ENCODE assay signal across 8 mouse cellular contexts in the genomic region with DNA sequence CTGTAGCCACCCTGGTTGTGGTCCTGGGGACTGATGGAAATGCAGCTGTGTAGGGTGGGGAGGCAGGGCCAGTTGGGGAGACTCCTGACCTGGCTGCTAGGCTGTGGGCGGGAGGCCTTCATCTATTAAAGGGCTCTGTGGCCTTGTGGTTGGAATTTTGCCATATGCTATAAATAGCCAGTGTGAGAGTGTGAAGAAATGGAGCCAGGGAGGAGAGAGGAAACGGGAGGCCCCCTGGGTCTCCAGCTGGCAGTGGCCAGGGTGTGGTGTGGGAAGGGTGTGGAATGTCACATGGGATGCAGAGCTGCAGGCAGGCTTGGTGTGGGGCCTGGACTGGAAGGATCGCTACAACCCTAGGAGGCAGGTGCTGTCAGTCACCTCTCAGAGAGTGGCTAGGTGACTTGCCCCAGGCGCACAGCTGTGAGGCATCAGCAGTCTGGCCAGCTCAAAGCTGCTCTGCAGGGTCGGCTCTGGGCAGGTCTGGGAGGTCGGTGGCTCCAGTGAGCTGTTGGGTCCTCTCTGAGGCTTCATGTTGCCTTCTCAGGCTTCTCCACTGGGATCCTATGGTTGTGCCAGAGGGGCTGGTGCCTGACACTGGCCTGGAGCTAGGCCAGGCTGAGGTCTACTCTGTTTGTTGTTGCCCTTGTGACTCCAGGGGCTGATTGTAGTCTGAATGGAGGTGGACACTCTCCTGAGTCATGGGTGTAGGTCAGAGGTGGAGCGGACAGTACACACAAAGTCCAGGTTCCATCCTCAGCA. TPM values are rescaled to one million over a fixed set of nuclear protein-coding genes. Genes with fewer than 3 reads are reported as not detected.
DNase-seq lines count a peak whose midpoint lies in the region; ATAC-seq and TF ChIP-seq lines count a peak whose summit lies in the region.

No protein-coding gene starts in this region.

- H3K4me3 ChIP-seq in midbrain, embryonic 10.5 days: no peak overlapping the region
- no peak overlapping the region for H3K4me3 ChIP-seq in midbrain, embryonic 15.5 days
- H3K4me3 ChIP-seq in forebrain, embryonic 15.5 days: no peak overlapping the region
- H3K4me3 ChIP-seq in hindbrain, embryonic 11.5 days (ENCODE audit: low read depth, low read length): no peak overlapping the region
- no peak overlapping the region for H3K4me3 ChIP-seq in limb, embryonic 14.5 days (replicated peaks; ENCODE audit: low read length)

- no peaks in the 10 kb centered on the region for H3K9me3 ChIP-seq in midbrain, embryonic 10.5 days (replicated peaks)
- no peaks in the 10 kb centered on the region for H3K9me3 ChIP-seq in midbrain, embryonic 15.5 days
- no peaks in the 10 kb centered on the region for H3K9me3 ChIP-seq in forebrain, embryonic 15.5 days
- no peaks in the 10 kb centered on the region for H3K9me3 ChIP-seq in hindbrain, embryonic 11.5 days (ENCODE audit: control insufficient read depth, low read length)
- H3K9me3 ChIP-seq in limb, embryonic 14.5 days (ENCODE audit: control insufficient read depth, low read length): no peaks in the 10 kb centered on the region

- no peak overlapping the region for H3K4me2 ChIP-seq in midbrain, embryonic 15.5 days
- H3K4me2 ChIP-seq in forebrain, embryonic 15.5 days (replicated peaks): no peak overlapping the region
- no peak overlapping the region for H3K4me2 ChIP-seq in hindbrain, embryonic 11.5 days (replicated peaks; ENCODE audit: low read depth, low read length)
- 0 out of 2 replicates have a peak overlapping the region, but pooled peaks have one; percentile 15 for H3K4me2 ChIP-seq in limb, embryonic 14.5 days (replicated peaks; ENCODE audit: low read depth, low read length, severe bottlenecking)

- no peak for TF ChIP-seq POLR2A in limb, embryonic 14.5 days (IDR thresholded peaks at IDR 0.05; ENCODE audit: borderline replicate concordance, extremely low read depth, insufficient read depth, insufficient read length)

- H3K27me3 ChIP-seq in midbrain, embryonic 10.5 days (ENCODE audit: low read depth, poor library complexity, severe bottlenecking): no peaks in the 10 kb centered on the region
- H3K27me3 ChIP-seq in midbrain, embryonic 15.5 days (replicated peaks): no peaks in the 10 kb centered on the region
- H3K27me3 ChIP-seq in forebrain, embryonic 15.5 days: no peaks in the 10 kb centered on the region
- H3K27me3 ChIP-seq in hindbrain, embryonic 11.5 days (ENCODE audit: control insufficient read depth, insufficient read depth, low read length): no peaks in the 10 kb centered on the region
- H3K27me3 ChIP-seq in limb, embryonic 14.5 days (ENCODE audit: control insufficient read depth, insufficient read depth, low read length): no peaks in the 10 kb centered on the region

- H3K27ac ChIP-seq in midbrain, embryonic 10.5 days (replicated peaks): 0 out of 2 replicates have a peak overlapping the region, but pooled peaks have one; percentile 28
- H3K27ac ChIP-seq in midbrain, embryonic 15.5 days: no peak overlapping the region
- H3K27ac ChIP-seq in forebrain, embryonic 15.5 days (replicated peaks): 0 out of 2 replicates have a peak overlapping the region, but pooled peaks have one; percentile 3
- H3K27ac ChIP-seq in hindbrain, embryonic 11.5 days (ENCODE audit: low read depth, low read length): no peak overlapping the region; the same call in 1 of the 2 replicates
- H3K27ac ChIP-seq in limb, embryonic 14.5 days (replicated peaks; ENCODE audit: low read depth, low read length): 0 out of 2 replicates have a peak overlapping the region, but pooled peaks have one; percentile 38

- peaks cover 62% of the 10 kb centered on the region for H3K36me3 ChIP-seq in midbrain, embryonic 10.5 days
- H3K36me3 ChIP-seq in midbrain, embryonic 15.5 days (replicated peaks): 0 out of 2 replicates have a peak, but pooled peaks cover 11% of the 10 kb centered on the region
- peaks cover 16% of the 10 kb centered on the region for H3K36me3 ChIP-seq in forebrain, embryonic 15.5 days
- 0 out of 2 replicates have a peak, but pooled peaks cover 3% of the 10 kb centered on the region for H3K36me3 ChIP-seq in hindbrain, embryonic 11.5 days (ENCODE audit: control insufficient read depth, insufficient read depth, low read length)
- peaks cover 25% of the 10 kb centered on the region for H3K36me3 ChIP-seq in limb, embryonic 14.5 days (ENCODE audit: control insufficient read depth, insufficient read depth, low read length)

- no peak for ATAC-seq in midbrain, embryonic 15.5 days (replicated peaks)
- peak; percentile 36; the same call in 1 of the 2 replicates for ATAC-seq in forebrain, embryonic 15.5 days (replicated peaks)
- peak; percentile 41; the same call in 1 of the 2 replicates for ATAC-seq in hindbrain, embryonic 11.5 days (ENCODE audit: low FRiP score)
- peak; percentile 87 for ATAC-seq in limb, embryonic 14.5 days (ENCODE audit: low FRiP score, low read depth)
- ATAC-seq in monocyte, adult 5-6 weeks (replicated peaks; ENCODE audit: insufficient number of reproducible peaks, low FRiP score, low TSS enrichment, poor library complexity, severe bottlenecking): peak; percentile 15; the same call in 1 of the 2 replicates

- 78% methylated on average over 7 of the region's 7 CpGs for WGBS in midbrain, embryonic 10.5 days
- 64% methylated on average over 7 of the region's 7 CpGs for WGBS in midbrain, embryonic 15.5 days
- 58% methylated on average over 7 of the region's 7 CpGs for WGBS in forebrain, embryonic 15.5 days
- WGBS in hindbrain, embryonic 11.5 days: 70% methylated on average over 7 of the region's 7 CpGs
- 27% methylated on average over 5 of the region's 7 CpGs for WGBS in limb, embryonic 14.5 days

- peaks cover 15% of the 10 kb centered on the region for H3K4me1 ChIP-seq in midbrain, embryonic 10.5 days
- H3K4me1 ChIP-seq in midbrain, embryonic 15.5 days: peaks cover 37% of the 10 kb centered on the region
- H3K4me1 ChIP-seq in forebrain, embryonic 15.5 days: peaks cover 37% of the 10 kb centered on the region
- H3K4me1 ChIP-seq in hindbrain, embryonic 11.5 days (replicated peaks; ENCODE audit: control insufficient read depth, insufficient read depth, low read length): 0 out of 2 replicates have a peak, but pooled peaks cover 4% of the 10 kb centered on the region
- H3K4me1 ChIP-seq in limb, embryonic 14.5 days (ENCODE audit: control insufficient read depth, insufficient read depth, low read length): peaks cover 37% of the 10 kb centered on the region

- no peak overlapping the region for H3K9ac ChIP-seq in midbrain, embryonic 15.5 days
- H3K9ac ChIP-seq in forebrain, embryonic 15.5 days (replicated peaks): no peak overlapping the region
- H3K9ac ChIP-seq in hindbrain, embryonic 11.5 days (ENCODE audit: low read depth, low read length): peak overlapping the region; percentile 15; the same call in 1 of the 2 replicates
- H3K9ac ChIP-seq in limb, embryonic 14.5 days (ENCODE audit: low read depth, low read length, severe bottlenecking): 0 out of 2 replicates have a peak overlapping the region, but pooled peaks have one; percentile 12

- DNase-seq in midbrain, embryonic 10.5 days (ENCODE audit: low spot score): no peak
- no peak for DNase-seq in hindbrain, embryonic 11.5 days (ENCODE audit: low spot score)
- DNase-seq in limb, embryonic 14.5 days (ENCODE audit: low spot score): peak; percentile 78
- no peak for DNase-seq in right cerebral cortex, postnatal 25 days
- no peak for DNase-seq in urinary bladder, adult 18-20 months (ENCODE audit: low spot score in 2 of 2)

RNA-seq across cellular contexts. Expression of a gene that starts 19.3 kb away (rescaled TPM):
- 36.5 and 37.5 TPM in 2 replicates for polyA plus RNA-seq in midbrain, embryonic 10.5 days (2016; fragmentation: Nextera tagmentation; extraction: Ambion mirVana)
- polyA plus RNA-seq in midbrain, embryonic 15.5 days (2015; fragmentation: Nextera tagmentation; extraction: Ambion mirVana): 53.3 and 53.4 TPM in 2 replicates
- polyA plus RNA-seq in forebrain, embryonic 15.5 days (2015; fragmentation: Nextera tagmentation; extraction: Ambion mirVana): 56.7 and 59.7 TPM in 2 replicates
- polyA plus RNA-seq in hindbrain, embryonic 11.5 days (2014; fragmentation: Nextera tagmentation; extraction: Ambion mirVana): 46.2 and 47.3 TPM in 2 replicates
- 14.4 and 15.0 TPM in 2 replicates for polyA plus RNA-seq in limb, embryonic 14.5 days (2012; rRNA removed)
- 28.5 and 33.0 TPM in 2 replicates for polyA plus RNA-seq in limb, embryonic 14.5 days (2014; fragmentation: Nextera tagmentation; extraction: Ambion mirVana)
- 0.48 to 4.9 TPM (median 4.6 TPM) in 3 replicates for total RNA-seq in monocyte, adult 5-6 weeks (2017)

RNA-seq across cellular contexts. Expression of a gene that starts 23.5 kb away (rescaled TPM):
- polyA plus RNA-seq in midbrain, embryonic 10.5 days (2016; fragmentation: Nextera tagmentation; extraction: Ambion mirVana): 63.7 and 69.9 TPM in 2 replicates
- polyA plus RNA-seq in midbrain, embryonic 15.5 days (2015; fragmentation: Nextera tagmentation; extraction: Ambion mirVana): 65.4 and 67.3 TPM in 2 replicates
- 53.8 and 55.0 TPM in 2 replicates for polyA plus RNA-seq in forebrain, embryonic 15.5 days (2015; fragmentation: Nextera tagmentation; extraction: Ambion mirVana)
- 75.9 and 83.3 TPM in 2 replicates for polyA plus RNA-seq in hindbrain, embryonic 11.5 days (2014; fragmentation: Nextera tagmentation; extraction: Ambion mirVana)
- polyA plus RNA-seq in limb, embryonic 14.5 days (2012; rRNA removed): 7.9 and 8.9 TPM in 2 replicates
- 18.9 and 23.8 TPM in 2 replicates for polyA plus RNA-seq in limb, embryonic 14.5 days (2014; fragmentation: Nextera tagmentation; extraction: Ambion mirVana)
- 0.49 to 1.9 TPM in 2 of 3 replicates, not detected in the other for total RNA-seq in monocyte, adult 5-6 weeks (2017)

Comparison
In these comparisons a context has a peak if more than half of its experiments do, and no peak if none do; other contexts are left out.
1. H3K27ac ChIP-seq: peak in midbrain, embryonic 10.5 days (single experiment), forebrain, embryonic 15.5 days (single experiment) and limb, embryonic 14.5 days (single experiment); none in midbrain, embryonic 15.5 days (single experiment) and hindbrain, embryonic 11.5 days (single experiment).
2. H3K9ac ChIP-seq: peak in hindbrain, embryonic 11.5 days (single experiment) and limb, embryonic 14.5 days (single experiment); none in midbrain, embryonic 15.5 days (single experiment) and forebrain, embryonic 15.5 days (single experiment).